Mouse (Mus musculus): ENCODE measurements around the gene Ptpn3. TPM values are rescaled to one million over a fixed set of nuclear protein-coding genes. Genes with fewer than 3 reads are reported as not detected.

Gene Ptpn3
- total and polyA plus RNA-seq, 3 experiments, result 4.7 to 8.4 TPM; not detected in 1

GRCm38 (mm10) chr4:57244874-57245273, 56.8 kb downstream of the Ptpn3 start:
- no peak for TF ChIP-seq MYC (IDR thresholded peaks at IDR 0.05; ENCODE audit: low read depth, low read length)
- TF ChIP-seq POLR2A (IDR thresholded peaks at IDR 0.05; ENCODE audit: control insufficient read depth in 1 of 2, insufficient read depth in 1 of 2, low read depth in 1 of 2, low read length in 2 of 2, poor library complexity in 1 of 2), result no peak
- no peak for TF ChIP-seq NRF1 (IDR thresholded peaks at IDR 0.05; ENCODE audit: insufficient read depth, low read depth, low read length, poor library complexity, severe bottlenecking)
- TF ChIP-seq ZC3H11A (IDR thresholded peaks at IDR 0.05; ENCODE audit: low read depth, low read length), result no peak
- no peak for TF ChIP-seq SMC3 (IDR thresholded peaks at IDR 0.05; ENCODE audit: low read depth, low read length)
- no peak for TF ChIP-seq MAFK (IDR thresholded peaks at IDR 0.05; ENCODE audit: borderline replicate concordance, low read depth, low read length)
- TF ChIP-seq RAD21 (IDR thresholded peaks at IDR 0.05; ENCODE audit: low read depth, low read length), result no peak
- H3K9me3 ChIP-seq (replicated peaks; ENCODE audit: insufficient read depth, low read length), result no peaks in the 10 kb centered on the region

GRCm38 (mm10) chr4:57243312-57243711, 58.3 kb downstream of the Ptpn3 start:
- Histone ChIP-seq H3K27ac (ENCODE audit: control insufficient read depth, low read depth, low read length) (no peak overlapping the region), H3K4me3 (ENCODE audit: control insufficient read depth in 1 of 2, insufficient read depth in 1 of 2, low read depth in 2 of 2, low read length in 2 of 2) (no peak overlapping the region), H3K79me2 (ENCODE audit: control insufficient read depth, insufficient read depth, low read length, poor library complexity) (no peaks in the 10 kb centered on the region), H3K4me1 (ENCODE audit: control insufficient read depth in 1 of 2, insufficient read depth in 2 of 2, low read length in 2 of 2) (no peaks in the 10 kb centered on the region; a peak in 1 of 4 replicates), H3K36me3 (ENCODE audit: control insufficient read depth in 1 of 2, insufficient read depth in 2 of 2, low read length in 2 of 2) (0 out of 4 replicates have a peak, but pooled peaks cover 0 to 2% of the 10 kb centered on the region in 2 experiments), H3K27me3 (ENCODE audit: control insufficient read depth in 1 of 2, insufficient read depth in 2 of 2, low read length in 2 of 2) (no peaks in the 10 kb centered on the region), H3K9me3 (replicated peaks; ENCODE audit: insufficient read depth, low read length) (no peaks in the 10 kb centered on the region), H3K9ac (ENCODE audit: control insufficient read depth, low read depth, low read length, poor library complexity, severe bottlenecking) (no peak overlapping the region)
- DNase-seq (ENCODE audit: low read depth, low spot score), result no peak
- TF ChIP-seq SMC3 (IDR thresholded peaks at IDR 0.05; ENCODE audit: low read depth, low read length) (no peak), ZMIZ1 (IDR thresholded peaks at IDR 0.05; ENCODE audit: low read depth, low read length) (no peak), SIN3A (IDR thresholded peaks at IDR 0.05; ENCODE audit: low read length) (no peak)

More at GRCm38 (mm10) chr4:57244874-57245273, 56.8 kb downstream of the Ptpn3 start:
- H3K27ac ChIP-seq (ENCODE audit: control insufficient read depth, low read depth, low read length), result no peak overlapping the region
- no peaks in the 10 kb centered on the region for H3K79me2 ChIP-seq (ENCODE audit: control insufficient read depth, insufficient read depth, low read length, poor library complexity)
- no peak for DNase-seq (ENCODE audit: low read depth, low spot score)
- no peak overlapping the region for H3K4me3 ChIP-seq (ENCODE audit: control insufficient read depth in 1 of 2, insufficient read depth in 1 of 2, low read depth in 2 of 2, low read length in 2 of 2)
- H3K4me1 ChIP-seq (ENCODE audit: control insufficient read depth in 1 of 2, insufficient read depth in 2 of 2, low read length in 2 of 2), result no peaks in the 10 kb centered on the region; a peak in 1 of 4 replicates
- H3K9ac ChIP-seq (ENCODE audit: control insufficient read depth, low read depth, low read length, poor library complexity, severe bottlenecking), result no peak overlapping the region
- H3K27me3 ChIP-seq (ENCODE audit: control insufficient read depth in 1 of 2, insufficient read depth in 2 of 2, low read length in 2 of 2), result no peaks in the 10 kb centered on the region
- 0 out of 4 replicates have a peak, but pooled peaks cover 0 to 2% of the 10 kb centered on the region in 2 experiments for H3K36me3 ChIP-seq (ENCODE audit: control insufficient read depth in 1 of 2, insufficient read depth in 2 of 2, low read length in 2 of 2)

GRCm38 (mm10) chr4:57240934-57241333, 60.7 kb downstream of the Ptpn3 start:
- H3K9ac ChIP-seq (ENCODE audit: control insufficient read depth, low read depth, low read length, poor library complexity, severe bottlenecking), result no peak overlapping the region
- H3K4me3 ChIP-seq (ENCODE audit: control insufficient read depth in 1 of 2, insufficient read depth in 1 of 2, low read depth in 2 of 2, low read length in 2 of 2), result no peak overlapping the region
- no peaks in the 10 kb centered on the region for H3K79me2 ChIP-seq (ENCODE audit: control insufficient read depth, insufficient read depth, low read length, poor library complexity)
- peaks cover 0 to 2% of the 10 kb centered on the region in 2 experiments; a peak in 1 of 4 replicates for H3K4me1 ChIP-seq (ENCODE audit: control insufficient read depth in 1 of 2, insufficient read depth in 2 of 2, low read length in 2 of 2)
- DNase-seq (ENCODE audit: low read depth, low spot score), result no peak
- no peak overlapping the region for H3K27ac ChIP-seq (ENCODE audit: control insufficient read depth, low read depth, low read length)
- H3K36me3 ChIP-seq (ENCODE audit: control insufficient read depth in 1 of 2, insufficient read depth in 2 of 2, low read length in 2 of 2), result peaks cover 0 to 2% of the 10 kb centered on the region in 2 experiments; a peak in 1 of 4 replicates
- no peaks in the 10 kb centered on the region for H3K27me3 ChIP-seq (ENCODE audit: control insufficient read depth in 1 of 2, insufficient read depth in 2 of 2, low read length in 2 of 2)
- no peaks in the 10 kb centered on the region for H3K9me3 ChIP-seq (replicated peaks; ENCODE audit: insufficient read depth, low read length)
- no peak for TF ChIP-seq MEF2A (IDR thresholded peaks at IDR 0.05; ENCODE audit: extremely low read depth, insufficient replicate concordance, low read depth, low read length, poor library complexity, severe bottlenecking)
- no peak for TF ChIP-seq POLR2AphosphoS2 (IDR thresholded peaks at IDR 0.05; ENCODE audit: low read length)
- no peak for TF ChIP-seq E2F4 (IDR thresholded peaks at IDR 0.05; ENCODE audit: borderline replicate concordance, low read depth, low read length)
- TF ChIP-seq GABPA (IDR thresholded peaks at IDR 0.05; ENCODE audit: low read depth, low read length), result no peak
- TF ChIP-seq ZMIZ1 (IDR thresholded peaks at IDR 0.05; ENCODE audit: low read depth, low read length), result no peak
- TF ChIP-seq CTCF (IDR thresholded peaks at IDR 0.05 in 2 of 3, conservative IDR thresholded peaks at IDR 0.05 in 1 of 3; ENCODE audit: control insufficient read depth in 1 of 3, insufficient read depth in 1 of 3, low read depth in 2 of 3, low read length in 3 of 3, poor library complexity in 1 of 3, severe bottlenecking in 1 of 3), result no peak
- no peak for TF ChIP-seq HCFC1 (IDR thresholded peaks at IDR 0.05; ENCODE audit: low read depth, low read length)
- TF ChIP-seq CHD1 (IDR thresholded peaks at IDR 0.05; ENCODE audit: low read depth, low read length), result no peak
- no peak for TF ChIP-seq RCOR1 (IDR thresholded peaks at IDR 0.05; ENCODE audit: low read depth, low read length)
- TF ChIP-seq RAD21 (IDR thresholded peaks at IDR 0.05; ENCODE audit: low read depth, low read length), result no peak
